Comparison of ENCODE assay signal across 8 mouse cellular contexts in the genomic region with DNA sequence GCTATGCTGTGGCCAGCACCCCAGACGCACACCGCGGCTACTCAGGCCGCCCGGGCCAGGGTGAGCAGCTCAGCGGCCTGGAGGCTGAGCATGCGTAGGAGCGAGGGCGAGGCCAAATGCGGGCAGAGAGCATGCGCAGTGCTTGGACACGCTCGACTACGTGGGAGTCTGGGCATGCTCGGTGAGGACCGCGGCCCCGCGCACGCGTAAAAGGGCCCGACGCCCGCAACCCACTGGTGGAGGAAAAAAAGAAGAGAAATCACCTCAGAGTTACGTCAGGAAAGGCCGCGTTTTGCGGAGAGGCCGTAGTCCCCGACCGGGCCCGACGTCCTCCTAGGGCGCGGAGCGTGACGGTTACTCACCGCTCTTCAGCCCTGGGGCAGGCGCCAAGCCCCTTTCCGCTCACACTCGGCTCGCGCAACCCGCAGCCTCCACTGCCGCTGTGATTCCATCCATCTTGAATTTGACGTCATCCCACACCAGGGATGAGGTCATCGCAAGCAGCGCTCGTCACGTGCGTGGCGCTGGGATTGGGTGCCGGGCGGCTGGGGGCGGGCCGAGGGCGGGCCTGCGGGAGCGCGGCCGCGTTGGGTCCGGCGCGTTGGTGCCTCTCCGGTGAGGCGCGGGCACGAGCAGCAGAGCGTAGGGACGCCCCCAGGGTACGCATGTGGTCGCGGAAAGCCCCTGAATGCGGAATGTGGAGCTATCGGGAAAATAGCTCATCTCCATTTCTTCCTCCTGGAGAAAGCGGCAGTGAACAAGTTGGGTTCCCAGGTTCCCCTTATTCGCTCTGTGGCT. TPM values are rescaled to one million over a fixed set of nuclear protein-coding genes. Genes with fewer than 3 reads are reported as not detected.
DNase-seq lines count a peak whose midpoint lies in the region; ATAC-seq lines count a peak whose summit lies in the region.

TSS of gene C2cd2 (minus strand) at position 448 of the 798 bp plus-strand sequence.
TSS of gene Zbtb21 (minus strand) at position 472 of the 798 bp plus-strand sequence.

- peak within 1 kb of the TSS; percentile 78 for H3K4me2 ChIP-seq in hindbrain, embryonic 12.5 days (replicated peaks)

- H3K4me3 ChIP-seq in hindbrain, embryonic 12.5 days: peak within 1 kb of the TSS; percentile 90

- no peaks in the 10 kb centered on the region for H3K27me3 ChIP-seq in hindbrain, embryonic 12.5 days

- H3K9me3 ChIP-seq in hindbrain, embryonic 12.5 days (replicated peaks): no peaks in the 10 kb centered on the region

- DNase-seq in Muller cell, postnatal 12 days (ENCODE audit: inconsistent ontology term): peak; percentile 98
- DNase-seq in cerebellum, adult 9-11 months: peak; percentile 99
- peak; percentile 96 for DNase-seq in frontal cortex, postnatal 10 days (ENCODE audit: low spot score in 2 of 2)
- DNase-seq in layer of hippocampus, postnatal 14 days (ENCODE audit: low spot score in 2 of 2): peak; percentile 98
- peak; percentile 98 for DNase-seq in lung, postnatal 14 days
- peak; percentile 95 for DNase-seq in retina, adult 2 months (ENCODE audit: low read depth, low spot score)
- peak; percentile 92 to 94 for DNase-seq in thymus, postnatal 36 days

- peak within 1 kb of the TSS; percentile 95 for H3K27ac ChIP-seq in hindbrain, embryonic 12.5 days

- H3K9ac ChIP-seq in hindbrain, embryonic 12.5 days: peak within 1 kb of the TSS; percentile 92

- ATAC-seq in hindbrain, embryonic 12.5 days (ENCODE audit: low FRiP score): peak; percentile 99

- 0 out of 2 replicates have a peak, but pooled peaks cover 4% of the 10 kb centered on the region for H3K36me3 ChIP-seq in hindbrain, embryonic 12.5 days

- H3K4me1 ChIP-seq in hindbrain, embryonic 12.5 days: peaks cover 18% of the 10 kb centered on the region

- under 1% methylated on average over 78 of the region's 78 CpGs for WGBS in hindbrain, embryonic 12.5 days

RNA-seq across cellular contexts. Expression of gene C2cd2, which starts in this region (rescaled TPM):
- polyA plus RNA-seq in hindbrain, embryonic 12.5 days (2016; fragmentation: Nextera tagmentation; extraction: Ambion mirVana): 17.6 and 20.4 TPM in 2 replicates
- 10 to 100 TPM; 19.8 to 23.9 TPM for total RNA-seq in layer of hippocampus, postnatal 14 days (2021)

RNA-seq across cellular contexts. Expression of gene Zbtb21, which starts in this region (rescaled TPM):
- polyA plus RNA-seq in hindbrain, embryonic 12.5 days (2016; fragmentation: Nextera tagmentation; extraction: Ambion mirVana): 15.1 and 16.5 TPM in 2 replicates
- 10 to 100 TPM; 18.5 to 21.3 TPM for total RNA-seq in layer of hippocampus, postnatal 14 days (2021)

Comparison
In these comparisons a context has a peak if more than half of its experiments do, and no peak if none do; other contexts are left out.
1. Peak in every context shown above with its lines: DNase-seq, ATAC-seq, H3K4me3 ChIP-seq and H3K27ac ChIP-seq.